Mouse (Mus musculus) lung, postnatal 0 days (tissue): Measurements from ENCODE around the gene St7l.

Experiments used
- CTCF ChIP-seq: IDR thresholded peaks from 2 replicates; pipeline ENCODE4 v1.5.1; 2016; ENCODE audit warnings: antibody characterized with exemption, mild to moderate bottlenecking
- EP300 ChIP-seq: IDR thresholded peaks from 2 replicates; pipeline ENCODE4 v1.6.1; 2016; ENCODE audit warnings: antibody characterized with exemption, mild to moderate bottlenecking, control low read depth

- TF ChIP-seq EP300 (peak; percentile 12; the same call in 1 of the 2 replicates), CTCF (peak; percentile 29; the same call in 1 of the 2 replicates)
Observed at GRCm38 (mm10) chr3:104863786-104864650, at the start of gene St7l, which contains the start of gene Capza1.
